Mouse (Mus musculus) cerebral cortex, adult 2 months (tissue): ENCODE results near the gene Selenom.

Source experiments
- WGBS: fragments of 180-500 bp; shearing (Covaris S2); methylation state at CpG from one replicate; pipeline ENCODE4 v1.1.7; 2018; 5-methylcytosine and 5-hydroxymethylcytosine counted together

Selenom gene

DNA sequence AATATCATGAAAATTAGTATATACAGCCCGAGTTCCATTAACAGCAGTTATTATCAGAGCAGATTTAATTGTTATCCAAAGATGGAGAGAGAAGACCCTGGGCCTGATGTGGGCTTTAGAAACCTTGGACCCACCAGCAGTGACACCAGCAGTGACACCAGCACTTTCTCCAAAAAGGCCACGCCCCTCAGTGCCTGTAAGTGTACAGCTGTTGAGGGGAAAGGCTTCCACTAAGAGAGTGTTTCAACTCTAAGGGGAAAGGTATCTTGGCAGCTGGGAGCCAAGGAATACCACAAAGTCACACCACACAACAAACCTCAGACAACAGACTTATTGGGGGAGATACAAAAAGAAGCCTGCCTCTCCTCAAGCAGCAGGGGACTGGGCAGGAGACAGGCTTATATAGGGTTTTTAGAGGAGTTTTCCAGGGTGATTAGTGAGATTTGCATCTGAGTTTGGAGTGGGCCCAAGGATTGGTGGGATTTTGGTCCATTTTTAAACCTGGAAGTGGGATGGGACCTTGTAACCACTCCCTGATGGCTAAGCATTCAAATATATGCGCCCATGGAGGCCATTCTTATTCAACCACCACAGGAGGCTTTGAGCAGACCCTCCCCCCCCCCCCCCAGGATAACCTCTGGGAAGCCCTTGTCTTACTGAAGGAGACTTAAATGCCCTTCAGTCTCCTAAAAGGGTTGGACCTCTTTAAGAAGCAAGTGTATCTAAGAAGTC lies 34.2 kb downstream of the Selenom start:
- WGBS, result 90% methylated on average over 3 of the region's 3 CpGs

DNA sequence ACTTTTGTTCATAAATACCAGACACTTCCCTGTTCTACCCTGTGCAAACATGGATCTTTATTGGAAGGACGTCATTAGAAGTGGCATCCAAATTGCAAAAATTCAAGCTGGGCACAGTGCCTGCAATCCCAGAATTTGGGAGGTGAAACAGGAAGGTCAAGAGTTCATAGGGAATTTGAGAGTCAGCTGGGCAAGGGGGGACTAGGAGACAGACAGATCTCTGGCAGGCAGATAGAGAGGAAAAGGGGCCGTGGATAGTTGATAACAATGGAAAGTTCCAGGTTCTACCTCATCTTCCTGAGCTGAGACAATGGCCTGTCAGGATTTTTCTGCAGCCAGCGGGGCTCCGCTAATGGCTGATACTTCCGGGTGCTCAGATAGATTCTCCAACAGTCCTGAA lies 35.3 kb downstream of the Selenom start:
- WGBS, result 76% methylated on average over 5 of the region's 5 CpGs

DNA sequence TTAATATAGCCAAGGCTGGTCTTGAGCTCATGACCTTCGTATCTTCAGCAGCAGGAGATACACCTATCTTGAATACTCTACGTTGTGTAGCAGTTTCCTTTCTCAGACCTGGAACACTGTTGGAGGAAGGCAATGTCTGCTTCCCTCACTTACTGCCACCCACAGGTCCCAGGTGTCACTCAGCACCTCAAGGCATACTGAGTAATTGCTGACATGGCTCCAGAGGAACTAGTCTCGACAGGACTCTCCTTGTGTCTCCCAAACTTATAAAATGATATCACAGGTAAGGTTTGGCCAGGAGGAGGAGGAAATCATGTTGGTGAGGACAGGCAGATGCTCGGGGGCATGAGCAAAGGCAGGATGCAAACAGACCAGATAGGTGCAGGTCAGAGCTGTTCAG lies 40.5 kb downstream of the Selenom start:
- WGBS, result 89% methylated on average over 4 of the region's 4 CpGs

DNA sequence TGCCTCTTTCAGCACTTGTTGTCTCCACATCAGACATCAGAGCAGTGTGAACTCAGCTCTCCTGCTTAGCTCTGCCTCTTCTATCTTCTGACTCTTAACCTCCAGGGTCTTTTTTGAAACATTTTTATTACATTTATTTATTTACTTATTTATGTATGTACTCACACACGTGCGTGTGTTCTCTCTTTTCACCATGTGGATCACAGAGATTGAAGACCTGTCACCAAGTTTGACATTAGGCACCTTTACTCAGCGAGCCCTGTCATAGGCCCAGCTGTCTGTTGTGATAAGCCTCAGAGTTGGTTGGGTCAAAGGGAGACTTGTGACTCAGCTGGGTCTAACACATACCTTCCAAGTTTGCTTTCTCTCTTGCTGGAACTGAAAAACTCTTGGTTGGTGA lies 43.4 kb downstream of the Selenom start:
- WGBS, result 92% methylated on average over 3 of the region's 3 CpGs

DNA sequence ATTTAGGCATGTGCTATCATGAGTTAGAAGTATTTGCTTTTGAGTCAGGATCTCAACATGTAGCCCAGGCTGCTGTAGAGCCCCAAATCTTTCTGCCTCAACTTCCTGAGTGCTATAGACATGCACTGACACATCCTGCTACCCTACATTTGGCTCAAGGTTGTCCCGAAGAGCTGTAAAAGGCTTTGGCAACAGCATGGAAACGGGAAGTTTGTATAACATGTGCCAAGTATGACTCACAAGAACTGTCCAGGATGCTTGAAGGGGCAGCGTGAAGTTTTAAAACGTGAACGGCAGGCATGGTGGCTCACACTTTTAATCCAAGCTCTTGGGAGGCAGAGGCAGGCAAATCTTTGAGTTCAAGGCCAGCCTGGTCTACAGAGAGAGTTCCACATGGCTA lies 45.7 kb downstream of the Selenom start:
- WGBS, result 31% methylated on average over 5 of the region's 5 CpGs

DNA sequence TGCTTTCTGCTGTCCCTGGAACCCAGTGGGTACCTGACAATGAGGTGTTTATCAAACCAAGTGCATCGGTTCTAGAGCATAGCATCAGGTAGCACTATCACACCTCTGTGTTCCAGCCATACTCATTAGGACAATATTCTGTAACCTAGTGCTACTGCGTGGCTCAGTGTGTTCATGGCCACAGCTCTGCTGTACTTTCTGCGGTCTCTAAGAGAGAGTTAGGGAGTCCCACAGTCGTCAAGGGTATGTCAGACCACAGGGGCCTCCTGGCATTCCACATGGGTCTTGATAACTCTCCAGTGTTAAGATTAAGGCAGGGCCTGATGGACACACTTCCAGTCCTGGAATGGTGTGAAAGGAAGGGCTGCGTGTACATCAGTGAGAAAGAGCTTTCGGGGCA lies 49.4 kb downstream of the Selenom start:
- 97% methylated on average over 6 of the region's 6 CpGs for WGBS

DNA sequence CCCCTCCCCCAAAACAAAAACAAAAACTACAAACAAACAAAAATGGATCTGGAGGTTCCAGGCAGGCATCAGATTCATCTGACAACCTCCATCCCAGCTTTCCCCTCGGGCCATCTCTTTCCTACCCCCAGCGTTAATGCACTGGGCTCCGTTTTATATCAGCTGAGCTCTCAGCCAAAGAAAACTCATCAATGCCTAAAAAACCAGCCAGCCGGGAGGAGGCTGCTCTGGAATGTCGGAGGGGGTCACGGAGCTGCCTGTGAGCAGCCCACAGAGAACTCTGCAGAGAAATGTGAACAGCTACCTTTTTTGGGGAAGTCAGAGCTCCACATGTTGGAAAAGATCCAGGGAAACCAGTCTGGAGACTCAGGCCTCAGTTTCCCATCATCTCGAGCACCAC lies 50.0 kb downstream of the Selenom start:
- 75% methylated on average over 7 of the region's 7 CpGs for WGBS

DNA sequence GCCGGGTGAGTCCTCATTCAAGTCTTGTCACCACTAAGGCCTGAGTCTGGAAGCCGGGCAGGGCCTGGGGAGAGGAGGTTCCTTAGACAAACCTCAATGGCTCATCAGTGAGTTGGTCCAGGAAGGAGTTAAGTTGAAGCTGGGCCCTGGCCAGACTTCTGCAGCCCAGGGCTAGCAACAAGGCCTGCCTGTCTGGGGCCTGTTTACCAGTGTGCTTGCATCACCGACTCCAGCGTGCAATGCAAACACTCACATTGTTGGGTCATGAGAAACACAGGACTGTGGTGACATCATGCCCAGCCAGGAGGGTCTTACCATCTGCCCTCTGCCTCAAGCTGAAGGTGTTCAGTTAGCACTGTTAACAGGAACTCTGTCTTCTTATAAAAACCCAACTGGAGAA lies 51.5 kb downstream of the Selenom start:
- 70% methylated on average over 4 of the region's 4 CpGs for WGBS
